Mouse (Mus musculus): ENCODE measurements around the gene Pgap3.

GRCm38 (mm10) chr11:98371556-98372240 lies 28.6 kb downstream of the Pgap3 start:
- no peak for TF ChIP-seq CTCF (IDR thresholded peaks at IDR 0.05; ENCODE audit: borderline replicate concordance, insufficient read depth, low read depth, low read length)
- no peak for TF ChIP-seq POLR2A (IDR thresholded peaks at IDR 0.05; ENCODE audit: borderline replicate concordance, insufficient read depth, low read length)
